Mouse (Mus musculus) neural tube, embryonic 14.5 days (tissue): ENCODE results near the gene E2f8. TPM values are rescaled to one million over a fixed set of nuclear protein-coding genes. Genes with fewer than 3 reads are reported as not detected.

Experiments used
- ATAC-seq: fragments of 200-750 bp; cut with Nextera tagmentation; 2 replicates; pipeline ENCODE4 v1.8.0; 2017; ENCODE audit warnings: low read depth, mild to moderate bottlenecking, moderate TSS enrichment, moderate library complexity
- H3K27ac ChIP-seq: fragments of 300-500 bp; sonication (generic); 2 replicates; pipeline ENCODE4 v1.5.1; 2014; ENCODE audit warnings: low read depth, mild to moderate bottlenecking, control low read depth, low read length, moderate library complexity, mixed read lengths
- H3K27me3 ChIP-seq: fragments of 300-500 bp; sonication (generic); 2 replicates; pipeline ENCODE4 v1.6.1; 2014; ENCODE audit warnings: low read length; ENCODE audit not compliant: control insufficient read depth, insufficient read depth
- H3K36me3 ChIP-seq: fragments of 300-500 bp; sonication (generic); 2 replicates; pipeline ENCODE4 v1.6.1; 2014; ENCODE audit warnings: low read length, mixed read lengths; ENCODE audit not compliant: control insufficient read depth, insufficient read depth
- H3K4me1 ChIP-seq: fragments of 300-500 bp; sonication (generic); 2 replicates; pipeline ENCODE4 v1.6.1; 2014; ENCODE audit warnings: low read length; ENCODE audit not compliant: control insufficient read depth, insufficient read depth
- H3K4me2 ChIP-seq: fragments of 300-500 bp; sonication (generic); 2 replicates; pipeline ENCODE4 v1.6.1; 2014; ENCODE audit warnings: mild to moderate bottlenecking, low read depth, low read length, control low read depth
- H3K4me3 ChIP-seq: fragments of 300-500 bp; sonication (generic); 2 replicates; pipeline ENCODE4 v1.5.1; 2014; ENCODE audit warnings: low read depth, low read length, control low read depth, mixed read lengths
- H3K9ac ChIP-seq: fragments of 300-500 bp; sonication (generic); replicated peaks from 2 replicates; pipeline ENCODE4 v1.6.1; 2014; ENCODE audit warnings: low read depth, mild to moderate bottlenecking, control low read depth, low read length, mixed read lengths
- H3K9me3 ChIP-seq: fragments of 300-500 bp; sonication (generic); 2 replicates; pipeline ENCODE4 v1.6.1; 2016; ENCODE audit warnings: low read length; ENCODE audit not compliant: control insufficient read depth
- WGBS: fragments of 180-500 bp; shearing (Covaris S2); extraction: QIAGEN DNeasy Blood & Tissue Kit; methylation state at CpG from one replicate; pipeline ENCODE4 v1.1.7; 2014; 5-methylcytosine and 5-hydroxymethylcytosine counted together
- polyA plus RNA-seq: library from polyadenylated mRNA; unstranded; fragments of >200 nt; fragmentation: Nextera tagmentation; extraction: Ambion mirVana; gene quantifications from 2 replicates; pipeline ENCODE4 v1.2.1, GENCODE M21; 2014

Gene E2f8
- polyA plus RNA-seq, 1 experiment from 2014 or later: 1.6 TPM

- Histone ChIP-seq H3K4me2 (no peak overlapping the region), H3K27ac (no peak overlapping the region), H3K9me3 (no peaks in the 10 kb centered on the region), H3K9ac (no peak overlapping the region), H3K27me3 (no peaks in the 10 kb centered on the region), H3K36me3 (no peaks in the 10 kb centered on the region), H3K4me1 (no peaks in the 10 kb centered on the region), H3K4me3 (no peak overlapping the region)
- ATAC-seq: no peak
- WGBS: 89% methylated on average over 13 of the region's 13 CpGs
Observed at GRCm38 (mm10) chr7:48853496-48853895, 27.9 kb downstream of the E2f8 start.

GRCm38 (mm10) chr7:48851529-48852104 is 29.8 kb downstream of the E2f8 start:
- ATAC-seq: peak; percentile 65; the same call in 1 of the 2 replicates
- Histone ChIP-seq H3K9ac (no peak overlapping the region), H3K4me3 (no peak overlapping the region), H3K27ac (peak overlapping the region; percentile 13; the same call in 1 of the 2 replicates), H3K9me3 (no peaks in the 10 kb centered on the region), H3K36me3 (no peaks in the 10 kb centered on the region), H3K4me2 (no peak overlapping the region), H3K27me3 (no peaks in the 10 kb centered on the region), H3K4me1 (0 out of 2 replicates have a peak, but pooled peaks cover 2% of the 10 kb centered on the region)
- 56% methylated on average over 6 of the region's 6 CpGs for WGBS

GRCm38 (mm10) chr7:48847820-48848650 is 33.4 kb downstream of the E2f8 start, which contains the start of gene Csrp3:
TSS of gene Csrp3 (minus strand) at chr7:48848033.
- no peak for ATAC-seq
- Histone ChIP-seq H3K4me1 (0 out of 2 replicates have a peak, but pooled peaks cover 2% of the 10 kb centered on the region), H3K9ac (no peak within 1 kb of the TSS), H3K36me3 (no peaks in the 10 kb centered on the region), H3K27me3 (peaks cover 2% of the 10 kb centered on the region), H3K27ac (no peak within 1 kb of the TSS), H3K4me3 (no peak within 1 kb of the TSS), H3K9me3 (no peaks in the 10 kb centered on the region), H3K4me2 (no peak within 1 kb of the TSS)
- WGBS: 40% methylated on average over 11 of the region's 11 CpGs

- no peak overlapping the region for H3K4me3 ChIP-seq
- no peak overlapping the region for H3K4me2 ChIP-seq
- H3K9ac ChIP-seq: no peak overlapping the region
- no peak for ATAC-seq
- 54% methylated on average over 6 of the region's 6 CpGs for WGBS
- H3K27me3 ChIP-seq: peaks cover 2% of the 10 kb centered on the region
- H3K27ac ChIP-seq: no peak overlapping the region
- H3K4me1 ChIP-seq: 0 out of 2 replicates have a peak, but pooled peaks cover 2% of the 10 kb centered on the region
- H3K36me3 ChIP-seq: no peaks in the 10 kb centered on the region
- no peaks in the 10 kb centered on the region for H3K9me3 ChIP-seq
Observed at GRCm38 (mm10) chr7:48846755-48847154, 34.6 kb downstream of the E2f8 start.

- Histone ChIP-seq H3K27ac (no peak overlapping the region), H3K36me3 (no peaks in the 10 kb centered on the region), H3K27me3 (peaks cover 6% of the 10 kb centered on the region), H3K9ac (no peak overlapping the region), H3K4me3 (no peak overlapping the region), H3K9me3 (no peaks in the 10 kb centered on the region), H3K4me2 (no peak overlapping the region), H3K4me1 (0 out of 2 replicates have a peak, but pooled peaks cover 2% of the 10 kb centered on the region)
- WGBS: 86% methylated on average over 12 of the region's 12 CpGs
- no peak for ATAC-seq
Observed at GRCm38 (mm10) chr7:48845213-48845973, 36.0 kb downstream of the E2f8 start.

- H3K27me3 ChIP-seq: peaks cover 24% of the 10 kb centered on the region
- H3K4me2 ChIP-seq: no peak overlapping the region
- no peak overlapping the region for H3K9ac ChIP-seq
- no peaks in the 10 kb centered on the region for H3K9me3 ChIP-seq
- no peak overlapping the region for H3K4me3 ChIP-seq
- ATAC-seq: no peak
- no peaks in the 10 kb centered on the region for H3K36me3 ChIP-seq
- H3K4me1 ChIP-seq: 0 out of 2 replicates have a peak, but pooled peaks cover 2% of the 10 kb centered on the region
- H3K27ac ChIP-seq: no peak overlapping the region
- WGBS: 90% methylated on average over 5 of the region's 5 CpGs
Observed at GRCm38 (mm10) chr7:48843541-48843940, 37.9 kb downstream of the E2f8 start.

- Histone ChIP-seq H3K4me3 (no peak overlapping the region), H3K27me3 (peaks cover 32% of the 10 kb centered on the region)
- WGBS: 69% methylated on average over 3 of the region's 3 CpGs
Observed at GRCm38 (mm10) chr7:48842353-48842752, 39.0 kb downstream of the E2f8 start.

GRCm38 (mm10) chr7:48841538-48841937 is 39.9 kb downstream of the E2f8 start:
- 54% methylated on average over 4 of the region's 4 CpGs for WGBS
- peaks cover 32% of the 10 kb centered on the region for H3K27me3 ChIP-seq
- ATAC-seq: no peak

More at GRCm38 (mm10) chr7:48842353-48842752, 39.0 kb downstream of the E2f8 start:
- Histone ChIP-seq H3K36me3 (no peaks in the 10 kb centered on the region), H3K4me2 (no peak overlapping the region), H3K4me1 (no peaks in the 10 kb centered on the region), H3K9me3 (no peaks in the 10 kb centered on the region), H3K9ac (no peak overlapping the region), H3K27ac (no peak overlapping the region)
- ATAC-seq: no peak

More at GRCm38 (mm10) chr7:48841538-48841937, 39.9 kb downstream of the E2f8 start:
- Histone ChIP-seq H3K4me1 (no peaks in the 10 kb centered on the region), H3K4me3 (no peak overlapping the region), H3K36me3 (no peaks in the 10 kb centered on the region), H3K27ac (no peak overlapping the region), H3K9ac (no peak overlapping the region), H3K9me3 (no peaks in the 10 kb centered on the region), H3K4me2 (no peak overlapping the region)
